Mouse (Mus musculus) stomach, postnatal 0 days (tissue): ENCODE measurements at regions not wholly inside any gene's neighbourhood (a gene's known extent, or its start where the extent isn't known, plus 50 kb on each side); places are given as distances from the start of the nearest gene placed in this dataset.

ENCODE experiments used
- ATAC-seq: fragments of 200-750 bp; cut with Nextera tagmentation; 2 replicates; pipeline ENCODE4 v1.8.0; 2017; ENCODE audit not compliant: low FRiP score, low TSS enrichment
- DNase-seq: peaks from one replicate; pipeline ENCODE4 v3.0.0-alpha.2; 2016; ENCODE audit warnings: low spot score
- H3K27ac ChIP-seq: fragments of 300-500 bp; sonication (generic); replicated peaks from 2 replicates; pipeline ENCODE4 v1.5.1; 2014; ENCODE audit warnings: mild to moderate bottlenecking, control low read depth
- H3K27me3 ChIP-seq: fragments of 300-500 bp; sonication (generic); 2 replicates; pipeline ENCODE4 v1.6.1; 2014; ENCODE audit warnings: low read length; ENCODE audit not compliant: control insufficient read depth, insufficient read depth
- H3K36me3 ChIP-seq: fragments of 300-500 bp; sonication (generic); 2 replicates; pipeline ENCODE4 v1.6.1; 2014; ENCODE audit warnings: low read length, mixed read lengths; ENCODE audit not compliant: control insufficient read depth, insufficient read depth
- H3K4me1 ChIP-seq: fragments of 300-500 bp; sonication (generic); replicated peaks from 2 replicates; pipeline ENCODE4 v1.6.1; 2014; ENCODE audit warnings: antibody characterized with exemption; ENCODE audit not compliant: control insufficient read depth, insufficient read depth
- H3K4me2 ChIP-seq: fragments of 300-500 bp; sonication (generic); replicated peaks from 2 replicates; pipeline ENCODE4 v1.6.1; 2014; ENCODE audit warnings: low read depth, mild to moderate bottlenecking, control low read depth, moderate library complexity
- H3K4me3 ChIP-seq: fragments of 300-500 bp; sonication (generic); 2 replicates; pipeline ENCODE4 v1.5.1; 2014; ENCODE audit warnings: low read depth, low read length, control low read depth
- H3K9ac ChIP-seq: fragments of 300-500 bp; sonication (generic); 2 replicates; pipeline ENCODE4 v1.6.1; 2014; ENCODE audit warnings: mild to moderate bottlenecking, low read length, control low read depth, mixed read lengths
- H3K9me3 ChIP-seq: fragments of 300-500 bp; sonication (generic); 2 replicates; pipeline ENCODE4 v1.6.1; 2016; ENCODE audit warnings: low read length; ENCODE audit not compliant: control insufficient read depth
- CTCF ChIP-seq: IDR thresholded peaks from 2 replicates; pipeline ENCODE4 v1.5.1; 2016; ENCODE audit warnings: antibody characterized with exemption, low read depth, mild to moderate bottlenecking, moderate library complexity
- EP300 ChIP-seq: optimal IDR thresholded peaks from 2 replicates; pipeline ENCODE3; 2016; ENCODE audit warnings: antibody characterized with exemption
- WGBS: fragments of 180-500 bp; shearing (Covaris S2); extraction: QIAGEN DNeasy Blood & Tissue Kit; methylation state at CpG from one replicate; pipeline ENCODE4 v1.1.7; 2014; 5-methylcytosine and 5-hydroxymethylcytosine counted together

- Histone ChIP-seq H3K9me3 (no peaks in the 10 kb centered on the region), H3K9ac (no peak overlapping the region), H3K4me1 (no peaks in the 10 kb centered on the region), H3K4me2 (no peak overlapping the region), H3K36me3 (no peaks in the 10 kb centered on the region), H3K27ac (no peak overlapping the region), H3K4me3 (no peak overlapping the region), H3K27me3 (no peaks in the 10 kb centered on the region)
- no peak for TF ChIP-seq CTCF
- no peak for TF ChIP-seq EP300
- WGBS = 67% methylated on average over 6 of the region's 6 CpGs
- no peak for ATAC-seq
- DNase-seq = no peak
These were observed 187.3 kb upstream of the Tas2r119 start for GRCm38 (mm10) chr15:31989593-31990290.

GRCm38 (mm10) chr15:31997996-31998395 lies 179.1 kb upstream of the Tas2r119 start:
- Histone ChIP-seq H3K9ac (no peak overlapping the region), H3K4me3 (no peak overlapping the region), H3K36me3 (no peaks in the 10 kb centered on the region), H3K4me1 (no peaks in the 10 kb centered on the region), H3K9me3 (no peaks in the 10 kb centered on the region), H3K27ac (no peak overlapping the region), H3K4me2 (no peak overlapping the region), H3K27me3 (no peaks in the 10 kb centered on the region)
- DNase-seq (no peak), ATAC-seq (no peak)
- TF ChIP-seq CTCF = no peak
- no peak for TF ChIP-seq EP300
- 87% methylated on average over 2 of the region's 2 CpGs for WGBS

GRCm38 (mm10) chr15:31999553-31999952 lies 177.5 kb upstream of the Tas2r119 start:
- Histone ChIP-seq H3K4me1 (no peaks in the 10 kb centered on the region), H3K4me3 (no peak overlapping the region), H3K36me3 (no peaks in the 10 kb centered on the region), H3K27me3 (no peaks in the 10 kb centered on the region), H3K27ac (no peak overlapping the region), H3K9me3 (no peaks in the 10 kb centered on the region), H3K9ac (no peak overlapping the region), H3K4me2 (no peak overlapping the region)
- WGBS = 70% methylated on average over 5 of the region's 5 CpGs
- no peak for DNase-seq
- TF ChIP-seq EP300 = no peak
- no peak for TF ChIP-seq CTCF
- ATAC-seq = no peak

- Histone ChIP-seq H3K27ac (no peak overlapping the region), H3K9me3 (no peaks in the 10 kb centered on the region), H3K9ac (no peak overlapping the region; the same call in 1 of the 2 replicates), H3K36me3 (no peaks in the 10 kb centered on the region), H3K27me3 (no peaks in the 10 kb centered on the region), H3K4me1 (no peaks in the 10 kb centered on the region), H3K4me3 (no peak overlapping the region), H3K4me2 (no peak overlapping the region)
- WGBS = 55% methylated on average over 2 of the region's 2 CpGs
- ATAC-seq = no peak
- TF ChIP-seq CTCF = no peak
- no peak for TF ChIP-seq EP300
- DNase-seq = no peak
These were observed 174.1 kb upstream of the Tas2r119 start for GRCm38 (mm10) chr15:32002950-32003422.

- ATAC-seq (no peak), DNase-seq (no peak)
- no peaks in the 10 kb centered on the region for H3K27me3 ChIP-seq
- no peak overlapping the region; the same call in 1 of the 2 replicates for H3K9ac ChIP-seq
- no peak overlapping the region for H3K4me3 ChIP-seq
- no peaks in the 10 kb centered on the region for H3K36me3 ChIP-seq
- H3K4me1 ChIP-seq = no peaks in the 10 kb centered on the region
- 24% methylated on average over 5 of the region's 6 CpGs for WGBS
- no peak for TF ChIP-seq EP300
- TF ChIP-seq CTCF = no peak
- no peak overlapping the region for H3K4me2 ChIP-seq
- no peak overlapping the region for H3K27ac ChIP-seq
- H3K9me3 ChIP-seq = no peaks in the 10 kb centered on the region
These were observed 173.6 kb upstream of the Tas2r119 start for GRCm38 (mm10) chr15:32003489-32003888.

GRCm38 (mm10) chr15:32005986-32006385 lies 171.1 kb upstream of the Tas2r119 start:
- no peak for DNase-seq
- TF ChIP-seq EP300 = no peak

More at GRCm38 (mm10) chr15:32005986-32006385, 171.1 kb upstream of the Tas2r119 start:
- H3K4me2 ChIP-seq = no peak overlapping the region
- no peaks in the 10 kb centered on the region for H3K4me1 ChIP-seq
- ATAC-seq = no peak
- no peak overlapping the region for H3K27ac ChIP-seq
- H3K9ac ChIP-seq = no peak overlapping the region
- no peaks in the 10 kb centered on the region for H3K36me3 ChIP-seq
- H3K4me3 ChIP-seq = no peak overlapping the region
- 19% methylated on average over 5 of the region's 5 CpGs for WGBS
- H3K27me3 ChIP-seq = no peaks in the 10 kb centered on the region
- no peaks in the 10 kb centered on the region for H3K9me3 ChIP-seq
